Mouse (Mus musculus) C2C12 (cell line): ENCODE data around the gene Smarcal1. TPM values are rescaled to one million over a fixed set of nuclear protein-coding genes. Genes with fewer than 3 reads are reported as not detected.
A peak's percentile ranks its signal among the peaks of the same experiment; 100 is the strongest.

ENCODE experiments used
- H3K27me3 ChIP-seq: one replicate; pipeline ENCODE4 v1.6.1; 2011; ENCODE audit not compliant: control insufficient read depth, insufficient read depth, insufficient read length
- H3K36me3 ChIP-seq: one replicate; pipeline ENCODE4 v1.6.1; 2011; ENCODE audit not compliant: control insufficient read depth, insufficient read depth
- H3K4me3 ChIP-seq: one replicate; pipeline ENCODE4 v1.5.1; 2011; ENCODE audit warnings: mild to moderate bottlenecking, control low read depth; ENCODE audit not compliant: poor library complexity, insufficient read depth, severe bottlenecking
- H3K79me2 ChIP-seq: one replicate; pipeline ENCODE4 v1.6.1; 2011; ENCODE audit not compliant: control insufficient read depth, insufficient read depth
- H3K79me3 ChIP-seq: one replicate; pipeline ENCODE4 v1.6.1; 2011; ENCODE audit warnings: low read depth, control low read depth
- H3ac ChIP-seq: one replicate; pipeline ENCODE3; 2011; ENCODE audit warnings: low read depth; ENCODE audit not compliant: control insufficient read depth, insufficient read length
- CEBPB ChIP-seq: IDR thresholded peaks from one replicate; pipeline ENCODE4 v1.6.1; 2011; ENCODE audit warnings: low read depth, mild to moderate bottlenecking, control low read depth, moderate library complexity
- CTCF ChIP-seq: IDR thresholded peaks from one replicate; pipeline ENCODE4 v1.5.1; 2011; ENCODE audit not compliant: control insufficient read depth, insufficient read depth, insufficient read length
- FOSL1 ChIP-seq: IDR thresholded peaks from one replicate; pipeline ENCODE4 v1.8.0; 2011; ENCODE audit warnings: mild to moderate bottlenecking, low read length; ENCODE audit not compliant: poor library complexity, insufficient read depth, severe bottlenecking
- MAX ChIP-seq: IDR thresholded peaks from one replicate; pipeline ENCODE4 v1.6.1; 2011; ENCODE audit warnings: mild to moderate bottlenecking, control low read depth
- MYOD1 ChIP-seq: IDR thresholded peaks from one replicate; pipeline ENCODE4 v1.6.1; 2011; ENCODE audit warnings: low read depth; ENCODE audit not compliant: control insufficient read depth, insufficient read length
- MYOG ChIP-seq: IDR thresholded peaks from one replicate; pipeline ENCODE4 v1.6.1; 2011; ENCODE audit not compliant: control insufficient read depth, insufficient read length; ENCODE audit errors: extremely low read depth
- USF1 ChIP-seq: IDR thresholded peaks from one replicate; pipeline ENCODE4 v1.6.1; 2011; ENCODE audit warnings: low read depth, mild to moderate bottlenecking, control low read depth, moderate library complexity
- polyA plus RNA-seq: library from polyadenylated mRNA; unstranded; fragments of >200 nt; fragmentation: generic; extraction: Trizol; gene quantifications from one replicate; pipeline ENCODE4 v1.2.1, GENCODE M21; 2012; ENCODE audit warnings: missing spikeins

Gene Smarcal1
- polyA plus RNA-seq, 1 experiment = 15.3 TPM

DNA sequence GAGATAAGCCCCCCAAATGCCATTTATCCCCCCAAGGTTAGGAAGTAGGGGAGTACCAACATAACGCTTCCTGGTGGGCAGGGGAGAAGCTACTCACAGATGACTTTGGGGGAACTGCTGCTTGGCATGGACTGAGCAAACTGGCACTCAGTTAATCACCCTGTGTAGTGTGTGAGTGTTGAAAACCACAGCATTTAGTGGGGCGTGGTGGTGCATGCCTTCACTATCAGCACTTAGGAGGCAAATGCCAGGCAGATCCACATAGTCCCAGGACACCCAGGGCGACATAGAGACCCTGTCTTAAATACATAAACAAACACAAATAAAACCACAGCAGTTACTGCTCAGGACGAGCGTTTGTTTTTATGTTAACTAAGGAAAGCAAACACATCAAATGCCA lies 19.1 kb downstream of the Smarcal1 start:
- TF ChIP-seq MAX (peak; percentile 19), MYOD1 (no peak), CEBPB (no peak)
- H3K79me2 ChIP-seq = no peaks in the 10 kb centered on the region
- peaks cover 28% of the 10 kb centered on the region for H3K36me3 ChIP-seq
- no peak overlapping the region for H3ac ChIP-seq
- no peaks in the 10 kb centered on the region for H3K27me3 ChIP-seq
- no peak overlapping the region for H3K4me3 ChIP-seq
- no peaks in the 10 kb centered on the region for H3K79me3 ChIP-seq

- Histone ChIP-seq H3K79me2 (no peaks in the 10 kb centered on the region), H3K27me3 (no peaks in the 10 kb centered on the region), H3K79me3 (no peaks in the 10 kb centered on the region), H3ac (no peak overlapping the region), H3K36me3 (peaks cover 22% of the 10 kb centered on the region), H3K4me3 (no peak overlapping the region)
- TF ChIP-seq MYOD1 (no peak), MYOG (no peak), CEBPB (no peak), MAX (no peak), USF1 (no peak), FOSL1 (no peak), CTCF (no peak)
Measured at GRCm38 (mm10) chr1:72602803-72603202, 19.8 kb downstream of the Smarcal1 start.

- TF ChIP-seq FOSL1 = no peak
- no peak for TF ChIP-seq USF1
- no peak for TF ChIP-seq MAX
- no peak for TF ChIP-seq CTCF
- TF ChIP-seq MYOG = no peak
- no peak for TF ChIP-seq MYOD1
- TF ChIP-seq CEBPB = no peak
- peaks cover 7% of the 10 kb centered on the region for H3K36me3 ChIP-seq
- no peak overlapping the region for H3ac ChIP-seq
- no peaks in the 10 kb centered on the region for H3K79me2 ChIP-seq
- no peaks in the 10 kb centered on the region for H3K27me3 ChIP-seq
- no peaks in the 10 kb centered on the region for H3K79me3 ChIP-seq
- H3K4me3 ChIP-seq = no peak overlapping the region
Measured at GRCm38 (mm10) chr1:72606186-72606673, 23.2 kb downstream of the Smarcal1 start.

GRCm38 (mm10) chr1:72609129-72609528 lies 26.1 kb downstream of the Smarcal1 start:
- TF ChIP-seq MYOD1 (peak; percentile 70), CEBPB (no peak), CTCF (no peak), MYOG (no peak), MAX (no peak)
- peaks cover 11% of the 10 kb centered on the region for H3K36me3 ChIP-seq
- H3K4me3 ChIP-seq = no peak overlapping the region
- no peaks in the 10 kb centered on the region for H3K27me3 ChIP-seq
- H3K79me2 ChIP-seq = no peaks in the 10 kb centered on the region
- no peak overlapping the region for H3ac ChIP-seq
- H3K79me3 ChIP-seq = no peaks in the 10 kb centered on the region

- no peak overlapping the region for H3ac ChIP-seq
- H3K4me3 ChIP-seq = no peak overlapping the region
- no peak for TF ChIP-seq MYOD1
- no peak for TF ChIP-seq USF1
- TF ChIP-seq CTCF = no peak
- TF ChIP-seq FOSL1 = no peak
- TF ChIP-seq MAX = no peak
- TF ChIP-seq CEBPB = no peak
- TF ChIP-seq MYOG = no peak
- H3K79me2 ChIP-seq = no peaks in the 10 kb centered on the region
- H3K27me3 ChIP-seq = no peaks in the 10 kb centered on the region
- no peaks in the 10 kb centered on the region for H3K79me3 ChIP-seq
- peaks cover 11% of the 10 kb centered on the region for H3K36me3 ChIP-seq
Measured at GRCm38 (mm10) chr1:72609887-72610877, 27.1 kb downstream of the Smarcal1 start.

- no peaks in the 10 kb centered on the region for H3K79me3 ChIP-seq
- no peak for TF ChIP-seq CTCF
- no peak for TF ChIP-seq MYOD1
- TF ChIP-seq MYOG = no peak
- no peak for TF ChIP-seq MAX
- no peak for TF ChIP-seq USF1
- TF ChIP-seq FOSL1 = no peak
- no peak for TF ChIP-seq CEBPB
- H3K36me3 ChIP-seq = peaks cover 22% of the 10 kb centered on the region
- no peak overlapping the region for H3ac ChIP-seq
- H3K4me3 ChIP-seq = no peak overlapping the region
- H3K27me3 ChIP-seq = no peaks in the 10 kb centered on the region
- no peaks in the 10 kb centered on the region for H3K79me2 ChIP-seq
Measured at GRCm38 (mm10) chr1:72612172-72612571, 29.1 kb downstream of the Smarcal1 start.
